Mouse (Mus musculus) heart, adult 11 months (tissue): Measurements from ENCODE around the gene Agbl1.
A peak's percentile ranks its signal among the peaks of the same experiment; 100 is the strongest.

ENCODE experiments used
- DNase-seq: peaks from one replicate; pipeline ENCODE4 v3.0.0; 2022

The Agbl1 gene

DNA sequence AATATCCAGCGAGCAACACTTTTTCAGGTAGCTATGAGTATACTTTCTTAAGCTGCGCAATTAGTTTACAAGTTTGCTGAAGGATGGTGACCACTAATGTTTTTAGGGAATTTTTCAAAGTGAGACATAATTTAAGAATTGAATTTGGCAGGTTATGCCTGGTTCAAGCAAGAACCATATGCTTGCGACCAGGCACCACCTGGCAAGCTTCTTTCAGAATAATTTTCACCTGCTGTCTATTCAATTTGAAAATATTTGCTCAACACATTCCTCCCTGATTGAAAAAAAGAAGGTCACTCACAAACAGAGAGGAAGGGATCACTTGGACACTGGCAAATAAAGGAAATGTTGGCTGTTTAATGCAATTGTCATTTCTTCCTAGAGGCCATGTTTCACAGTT lies 779.9 kb downstream of the Agbl1 start:
- no peak for DNase-seq

DNA sequence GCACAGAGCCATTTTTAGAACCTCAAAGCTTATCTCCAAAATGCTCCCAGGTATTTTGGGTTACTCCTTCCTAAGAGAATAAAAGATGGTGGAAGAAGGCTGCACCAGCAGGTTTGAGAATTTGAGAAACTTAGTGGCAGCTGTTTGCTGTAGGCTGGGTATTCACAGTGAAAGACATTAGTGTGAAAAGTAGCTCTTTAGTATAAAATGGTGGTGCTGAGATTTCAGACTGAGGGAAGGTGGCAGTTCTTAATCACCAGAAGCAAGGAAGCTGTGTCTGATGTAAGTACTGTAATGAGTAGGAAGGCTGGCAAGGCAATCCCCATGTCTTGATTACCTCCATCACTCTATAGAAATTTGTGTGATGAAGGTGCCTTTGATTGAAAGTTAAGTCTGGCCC lies 799.3 kb downstream of the Agbl1 start:
- no peak for DNase-seq

DNA sequence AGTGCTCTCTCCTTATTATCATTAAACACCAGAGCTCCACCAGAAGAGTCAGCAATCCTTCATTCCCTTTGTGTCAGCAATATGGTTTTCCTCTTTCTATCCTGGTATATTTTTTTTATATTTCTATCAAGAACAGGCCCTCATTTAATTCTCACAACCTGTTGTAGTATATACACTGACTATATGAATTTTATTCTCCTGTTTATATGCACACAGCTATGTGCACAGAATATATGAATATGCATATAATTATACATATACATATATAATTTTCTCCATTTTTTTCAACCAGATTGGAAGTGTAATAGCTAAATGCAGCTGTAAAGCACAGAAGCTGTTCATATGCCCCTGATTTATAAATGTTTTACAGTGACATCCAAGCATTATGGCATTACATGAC lies 846.3 kb downstream of the Agbl1 start:
- DNase-seq = no peak

DNA sequence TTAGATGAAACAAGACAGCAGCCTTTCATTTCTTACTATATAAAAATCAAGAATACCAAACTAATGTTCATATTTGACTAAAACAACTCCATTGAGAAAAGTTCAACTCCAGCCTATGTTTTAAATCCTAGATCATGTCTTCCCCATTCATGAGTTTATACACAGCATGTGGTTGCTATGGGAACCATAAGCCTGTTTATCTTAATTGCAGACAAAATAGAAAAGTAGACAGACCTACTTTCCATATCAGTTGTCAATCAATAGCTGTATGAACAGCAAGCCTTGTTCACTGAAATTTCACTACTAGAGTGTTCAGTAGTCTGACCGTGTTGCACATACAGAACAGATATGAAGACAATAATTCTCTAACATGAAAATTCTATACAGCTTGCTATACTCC lies 857.6 kb downstream of the Agbl1 start:
- DNase-seq = no peak

DNA sequence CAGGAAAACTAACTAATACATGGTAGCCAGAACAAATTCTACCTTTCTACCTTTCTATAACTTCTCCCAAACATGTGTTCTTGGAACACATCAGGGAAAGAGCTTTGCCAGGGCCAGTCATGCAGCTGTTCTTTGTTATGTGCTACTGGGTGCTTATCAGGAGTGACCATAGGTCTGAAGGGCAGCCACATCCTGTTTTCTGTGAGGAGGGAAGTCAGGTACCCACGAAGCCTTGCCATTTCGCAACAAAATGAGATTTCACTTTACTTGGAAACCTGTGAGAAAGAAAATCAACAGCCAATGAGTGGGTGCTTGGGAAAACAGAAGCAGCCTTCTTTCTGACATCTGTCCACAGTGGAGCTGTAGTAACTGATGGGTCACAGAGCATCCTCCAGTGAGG lies 865.5 kb downstream of the Agbl1 start:
- no peak for DNase-seq

DNA sequence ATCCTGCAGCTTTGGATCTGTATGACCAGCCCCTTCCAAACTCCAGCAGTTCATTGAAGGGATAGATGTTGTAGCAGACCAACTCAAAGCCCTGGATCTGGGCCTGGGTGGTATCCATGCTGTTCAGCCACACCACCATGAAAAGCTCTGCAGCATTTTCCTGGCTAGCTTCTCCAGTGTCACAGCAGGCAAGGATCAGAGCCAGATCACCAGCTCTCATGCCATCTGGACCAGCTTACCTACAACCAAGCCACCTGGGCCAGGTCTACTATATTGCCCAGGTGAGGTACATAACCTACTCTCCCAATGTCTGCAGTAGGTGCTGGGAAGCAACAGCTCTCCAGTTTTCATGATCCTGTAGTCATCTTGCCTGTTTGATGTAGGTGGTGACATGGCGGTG lies 884.3 kb downstream of the Agbl1 start:
- no peak for DNase-seq

DNA sequence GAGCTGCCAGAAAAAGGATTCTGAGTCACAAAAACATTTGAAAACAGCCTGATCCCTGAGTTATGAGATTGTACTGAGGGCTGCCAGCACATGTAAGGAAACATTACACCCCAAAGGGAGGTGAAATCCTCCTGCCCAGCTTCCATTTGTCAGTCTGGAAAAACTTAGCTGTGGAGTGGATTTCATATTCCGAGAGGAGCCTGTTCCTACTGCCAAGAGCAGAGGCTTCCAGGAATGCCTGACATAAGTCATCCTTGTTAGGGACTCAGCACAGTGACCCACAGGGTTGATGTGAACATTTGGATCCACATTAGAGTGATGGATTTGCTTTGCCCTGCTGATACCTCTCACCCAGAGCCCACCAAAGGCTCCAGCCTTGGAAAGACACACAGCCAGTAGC lies 899.4 kb downstream of the Agbl1 start:
- DNase-seq = no peak

DNA sequence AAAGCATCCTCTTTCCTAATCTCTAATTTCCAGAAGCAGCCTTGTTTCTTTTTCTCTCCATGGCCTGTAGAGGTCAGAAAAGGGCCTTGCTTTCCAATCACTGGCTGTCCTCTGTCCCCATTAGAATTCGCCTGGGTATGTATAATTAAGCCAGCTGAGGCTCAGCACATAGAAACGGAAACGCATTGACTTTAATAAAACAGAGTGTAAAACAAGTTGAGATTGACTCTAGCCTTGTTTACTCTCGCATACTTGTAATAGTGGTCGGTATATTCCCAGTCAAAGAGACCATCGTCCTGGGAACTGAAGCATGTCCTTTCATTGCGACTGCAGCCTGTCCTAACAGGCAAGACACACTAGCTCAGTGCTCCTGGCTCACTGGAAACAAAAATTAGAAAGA lies 902.3 kb downstream of the Agbl1 start:
- no peak for DNase-seq

DNA sequence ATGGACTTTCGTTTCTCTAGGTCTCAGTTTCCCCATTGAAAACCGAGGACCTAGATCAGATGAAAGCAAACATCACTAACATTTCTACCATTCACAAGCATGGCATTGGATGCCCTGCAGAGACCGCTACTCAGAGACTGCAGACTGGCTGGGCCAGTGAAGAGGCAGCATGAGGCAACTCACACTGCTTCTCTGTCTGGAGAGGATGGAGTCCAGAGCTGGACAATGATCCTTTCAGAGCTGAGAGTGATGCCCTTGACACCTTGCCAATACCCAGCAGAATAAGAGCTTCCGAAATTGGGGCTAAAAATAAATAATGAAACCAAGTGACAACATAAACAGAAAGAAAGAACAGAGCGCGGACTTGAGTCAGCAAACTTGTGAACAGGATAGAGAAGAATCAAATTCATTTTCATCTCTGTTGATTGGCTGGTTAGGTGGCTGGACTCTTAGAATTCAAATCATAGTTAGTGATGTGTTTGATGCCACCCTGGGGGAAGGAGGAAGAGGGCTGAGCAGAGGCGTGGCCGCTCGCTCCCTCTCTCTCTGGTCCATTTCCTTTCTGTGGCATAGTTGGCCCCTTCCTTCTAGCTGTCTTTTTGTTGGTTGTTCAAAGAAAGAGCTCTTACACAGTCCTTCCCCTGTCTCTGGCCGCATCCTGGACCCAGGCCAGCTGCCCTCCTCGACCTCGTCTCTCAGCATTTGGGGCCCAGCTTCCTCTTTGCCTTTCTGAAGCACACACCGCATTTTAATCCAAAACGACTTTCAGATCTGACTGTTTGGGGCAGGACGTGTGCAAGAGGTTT lies 903.1 kb downstream of the Agbl1 start:
- DNase-seq = peak; percentile 87

DNA sequence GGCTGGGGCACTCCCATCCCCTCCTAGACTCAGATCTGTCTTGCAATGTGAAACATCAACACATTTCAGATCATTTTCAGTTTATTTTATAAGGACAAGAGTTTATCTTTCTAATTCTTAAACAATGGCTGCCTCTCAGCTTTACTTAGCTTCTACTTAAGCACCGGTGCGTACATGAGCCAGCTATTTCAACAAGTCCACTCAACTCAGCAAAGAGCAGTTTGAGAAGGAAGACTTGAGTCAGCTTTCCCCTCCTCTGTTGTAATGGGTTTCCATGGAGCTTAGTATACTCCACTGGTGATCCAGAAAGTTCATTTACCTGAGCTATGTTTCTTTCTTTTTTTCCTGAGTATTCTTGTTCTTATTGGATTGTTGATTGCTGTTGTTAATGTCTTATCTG lies 905.2 kb downstream of the Agbl1 start:
- no peak for DNase-seq

DNA sequence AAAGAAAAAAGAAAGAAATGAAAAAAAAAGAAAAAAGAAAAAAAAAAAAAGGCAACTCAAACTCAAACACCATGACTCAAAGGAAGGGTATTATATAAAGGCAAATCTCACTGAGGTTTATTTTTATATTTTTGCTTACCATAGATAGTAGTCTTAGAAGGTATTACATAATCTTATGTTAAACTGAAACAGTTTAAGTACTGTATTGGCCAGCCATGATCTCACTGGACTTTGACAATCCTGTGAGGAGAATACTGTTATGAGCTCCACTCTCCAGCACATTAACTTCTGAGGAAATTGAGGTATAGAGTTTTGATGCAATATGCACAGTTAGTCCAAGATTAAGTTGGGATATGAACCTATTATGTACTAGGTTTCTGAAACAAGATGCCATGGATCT lies 909.0 kb downstream of the Agbl1 start:
- DNase-seq = no peak

DNA sequence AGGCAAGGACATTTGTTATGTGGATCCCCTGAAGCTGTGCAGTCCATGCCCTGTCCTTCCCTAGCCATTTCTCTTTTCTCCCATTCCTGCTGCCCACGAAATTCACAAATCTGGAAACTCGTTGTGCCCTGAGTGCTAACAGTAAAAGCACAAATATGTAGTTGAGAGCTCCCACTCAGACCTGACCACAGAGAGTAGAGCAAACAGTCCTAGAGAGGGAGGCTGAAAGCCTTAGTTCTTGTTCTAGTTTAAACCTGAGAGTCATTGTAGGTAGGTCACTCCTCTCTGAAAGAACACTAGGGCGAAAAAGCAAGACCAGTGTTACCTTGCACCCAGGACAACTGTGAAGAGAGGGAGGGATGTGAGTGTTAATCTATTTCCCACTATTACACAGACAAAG lies 917.8 kb downstream of the Agbl1 start:
- DNase-seq = no peak

DNA sequence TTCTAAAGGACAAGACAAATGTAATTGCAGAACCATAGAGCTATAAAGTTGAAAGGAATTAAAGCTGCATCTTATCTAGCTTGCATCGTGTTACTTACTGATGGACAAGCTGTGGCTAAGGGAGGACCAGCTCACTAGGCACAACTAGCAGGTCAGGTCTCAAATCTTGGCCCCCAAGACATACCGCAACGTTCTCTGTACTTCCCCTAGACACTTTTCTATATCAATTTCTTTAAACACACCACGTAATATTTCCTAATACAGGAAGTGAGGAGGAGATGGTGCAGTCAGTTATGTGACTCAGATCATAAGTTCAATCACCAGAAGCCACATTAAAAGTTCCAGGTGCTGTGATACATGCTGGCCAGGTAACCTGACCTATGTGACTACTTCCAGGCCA lies 919.1 kb downstream of the Agbl1 start:
- no peak for DNase-seq

DNA sequence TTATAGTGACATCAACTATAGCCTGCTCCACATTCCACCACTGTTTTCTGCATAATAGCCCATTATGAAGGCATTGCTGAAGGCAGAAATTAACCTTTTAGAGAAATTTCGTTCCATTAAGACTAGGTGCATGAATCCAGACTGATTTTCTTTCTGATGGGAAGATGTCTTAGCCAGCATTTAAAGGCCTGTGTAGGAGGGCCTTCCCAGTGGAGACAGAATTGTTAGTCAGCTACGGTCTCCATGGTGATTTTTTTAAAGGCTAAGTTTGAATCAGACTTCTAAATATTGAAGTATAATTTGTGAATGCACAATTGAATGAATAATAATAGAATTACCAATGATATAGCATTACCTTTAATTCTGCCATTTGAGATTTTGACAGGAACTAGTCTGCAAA lies 920.2 kb downstream of the Agbl1 start:
- DNase-seq = no peak

DNA sequence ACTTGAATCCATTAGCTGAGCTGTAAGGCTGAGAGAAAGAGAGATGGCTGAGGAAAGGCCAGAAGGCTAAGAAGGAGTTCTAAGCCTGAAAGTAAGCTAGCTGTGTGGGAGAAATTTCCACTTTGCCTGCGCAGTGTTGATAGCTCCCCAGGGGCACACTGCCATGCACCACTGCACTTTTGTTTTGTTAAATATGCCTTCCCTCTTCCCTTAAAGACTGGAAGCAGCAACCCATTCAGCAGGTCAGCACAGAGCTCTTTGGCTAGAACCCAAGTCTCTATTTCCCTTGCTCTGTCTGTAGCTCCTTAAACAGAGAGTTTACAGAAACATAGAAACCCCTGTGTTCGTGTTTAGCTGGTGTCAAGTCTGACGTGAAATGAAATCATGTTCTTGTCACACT lies 922.7 kb downstream of the Agbl1 start:
- no peak for DNase-seq

DNA sequence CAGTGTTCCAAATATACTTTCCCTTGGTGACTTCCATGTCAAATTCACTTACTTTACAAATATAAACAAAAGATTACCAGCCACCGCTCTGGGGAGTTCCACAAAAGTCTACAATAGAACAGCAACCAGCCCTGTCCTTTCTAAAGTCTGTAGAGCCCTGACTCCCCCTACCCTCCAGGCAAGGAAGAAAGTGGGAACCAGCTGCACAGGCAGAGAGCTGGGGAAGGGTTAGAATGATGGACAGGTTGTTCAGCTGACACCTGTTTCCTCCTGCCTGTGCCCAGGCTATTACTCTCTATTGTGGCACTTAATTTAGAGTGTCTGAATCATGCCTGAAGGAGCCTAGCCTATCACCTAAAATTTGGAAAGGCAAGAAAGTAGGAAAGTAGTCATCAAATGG lies 923.2 kb downstream of the Agbl1 start:
- no peak for DNase-seq

DNA sequence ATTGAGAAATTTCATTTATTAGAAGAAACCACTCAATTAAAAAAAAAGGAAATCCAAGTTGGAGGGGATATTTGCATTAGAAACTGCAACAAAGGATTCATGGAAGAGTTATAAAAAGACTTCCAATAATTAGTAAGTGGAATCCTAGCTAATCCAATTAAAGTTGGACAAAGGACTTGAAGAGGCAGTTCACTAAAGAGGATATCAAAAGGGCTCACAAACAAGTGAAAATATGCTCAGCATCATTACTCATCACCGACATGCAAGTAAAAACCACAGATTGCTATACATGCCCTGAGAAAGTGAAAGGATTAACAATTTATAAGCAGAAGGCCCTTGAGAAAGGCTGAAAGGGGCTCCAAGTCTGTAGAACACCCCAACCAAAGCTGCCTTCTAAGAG lies 935.2 kb downstream of the Agbl1 start:
- DNase-seq = no peak
